Mouse (Mus musculus) MEL (cell line): Measurements from ENCODE around the gene Traip.

Source experiments
- CTCF ChIP-seq, 3 experiments: IDR thresholded peaks in 2 of 3; conservative IDR thresholded peaks in 1 of 3; 2 replicates each; pipeline ENCODE4 v1.5.1; 2011 to 2012; ENCODE audit warnings: low read length in 3 of 3, low read depth in 2 of 3, mild to moderate bottlenecking in 2 of 3, improper control_type of control experiment in 1 of 3, inconsistent platforms in 1 of 3, mixed read lengths in 1 of 3, moderate library complexity in 1 of 3; ENCODE audit not compliant: control insufficient read depth in 1 of 3, insufficient read depth in 1 of 3, poor library complexity in 1 of 3, severe bottlenecking in 1 of 3
- NELFE ChIP-seq: IDR thresholded peaks from 2 replicates; pipeline ENCODE4 v1.6.1; 2011; ENCODE audit warnings: low read depth, low read length, improper control_type of control experiment

DNA sequence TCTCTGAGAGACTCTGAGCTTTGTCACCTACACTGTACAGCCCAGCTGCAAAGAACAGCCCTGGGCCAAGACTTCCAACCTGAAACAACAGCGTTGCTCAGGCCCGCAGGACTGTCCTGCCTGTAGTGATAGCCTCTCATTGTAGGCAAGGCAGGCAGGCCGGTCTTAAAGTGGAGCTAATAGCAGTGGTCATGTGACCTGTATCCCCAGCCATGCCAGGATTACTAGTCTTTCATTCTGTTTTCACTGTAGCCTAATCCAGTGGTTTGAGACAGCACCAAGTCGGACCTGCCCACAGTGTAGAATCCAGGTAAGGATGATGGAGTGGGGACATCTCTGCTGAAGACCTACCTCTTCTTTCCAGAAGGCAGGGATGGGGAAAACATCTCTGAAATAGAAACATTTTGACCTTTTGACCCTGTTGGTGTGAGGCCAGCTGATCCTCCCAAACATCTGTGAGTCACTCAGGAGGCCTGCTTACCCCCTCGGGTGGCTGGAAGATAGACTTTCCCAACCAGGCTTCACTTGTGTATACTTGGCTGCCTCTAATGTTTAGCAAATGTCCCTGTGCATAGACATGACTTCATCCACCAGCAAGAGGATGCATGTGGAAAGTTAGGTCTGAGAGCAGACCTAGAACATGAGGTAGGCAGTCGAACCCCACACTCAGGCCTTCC lies 5.8 kb downstream of the Traip start:
- TF ChIP-seq CTCF (IDR thresholded peaks at IDR 0.05 in 2 of 3, conservative IDR thresholded peaks at IDR 0.05 in 1 of 3; ENCODE audit: control insufficient read depth in 1 of 3, insufficient read depth in 1 of 3, low read depth in 2 of 3, low read length in 3 of 3, poor library complexity in 1 of 3, severe bottlenecking in 1 of 3) (no peak), NELFE (no peak)
